Mouse (Mus musculus) C2C12 (cell line): Measurements from ENCODE around the gene Ivd. TPM values are rescaled to one million over a fixed set of nuclear protein-coding genes. Genes with fewer than 3 reads are reported as not detected.

Experiments
- H3K27me3 ChIP-seq: one replicate; pipeline ENCODE4 v1.6.1; 2011; ENCODE audit not compliant: control insufficient read depth, insufficient read depth, insufficient read length
- H3K36me3 ChIP-seq: one replicate; pipeline ENCODE4 v1.6.1; 2011; ENCODE audit not compliant: control insufficient read depth, insufficient read depth
- H3K4me3 ChIP-seq: one replicate; pipeline ENCODE4 v1.5.1; 2011; ENCODE audit warnings: mild to moderate bottlenecking, control low read depth; ENCODE audit not compliant: poor library complexity, insufficient read depth, severe bottlenecking
- H3K79me2 ChIP-seq: one replicate; pipeline ENCODE4 v1.6.1; 2011; ENCODE audit not compliant: control insufficient read depth, insufficient read depth
- H3K79me3 ChIP-seq: one replicate; pipeline ENCODE4 v1.6.1; 2011; ENCODE audit warnings: low read depth, control low read depth
- H3ac ChIP-seq: one replicate; pipeline ENCODE3; 2011; ENCODE audit warnings: low read depth; ENCODE audit not compliant: control insufficient read depth, insufficient read length
- CEBPB ChIP-seq: IDR thresholded peaks from one replicate; pipeline ENCODE4 v1.6.1; 2011; ENCODE audit warnings: low read depth, mild to moderate bottlenecking, control low read depth, moderate library complexity
- CTCF ChIP-seq: IDR thresholded peaks from one replicate; pipeline ENCODE4 v1.5.1; 2011; ENCODE audit not compliant: control insufficient read depth, insufficient read depth, insufficient read length
- FOSL1 ChIP-seq: IDR thresholded peaks from one replicate; pipeline ENCODE4 v1.8.0; 2011; ENCODE audit warnings: mild to moderate bottlenecking, low read length; ENCODE audit not compliant: poor library complexity, insufficient read depth, severe bottlenecking
- MAX ChIP-seq: IDR thresholded peaks from one replicate; pipeline ENCODE4 v1.6.1; 2011; ENCODE audit warnings: mild to moderate bottlenecking, control low read depth
- MYOD1 ChIP-seq: IDR thresholded peaks from one replicate; pipeline ENCODE4 v1.6.1; 2011; ENCODE audit warnings: low read depth; ENCODE audit not compliant: control insufficient read depth, insufficient read length
- MYOG ChIP-seq: IDR thresholded peaks from one replicate; pipeline ENCODE4 v1.6.1; 2011; ENCODE audit not compliant: control insufficient read depth, insufficient read length; ENCODE audit errors: extremely low read depth
- USF1 ChIP-seq: IDR thresholded peaks from one replicate; pipeline ENCODE4 v1.6.1; 2011; ENCODE audit warnings: low read depth, mild to moderate bottlenecking, control low read depth, moderate library complexity
- polyA plus RNA-seq: library from polyadenylated mRNA; unstranded; fragments of >200 nt; fragmentation: generic; extraction: Trizol; gene quantifications from one replicate; pipeline ENCODE4 v1.2.1, GENCODE M21; 2012; ENCODE audit warnings: missing spikeins

Ivd gene
- polyA plus RNA-seq, 1 experiment: 15.2 TPM

- peaks cover 19% of the 10 kb centered on the region for H3K79me2 ChIP-seq
- TF ChIP-seq MYOD1: no peak
- no peak for TF ChIP-seq USF1
- no peak for TF ChIP-seq CTCF
- no peak for TF ChIP-seq MAX
- no peak for TF ChIP-seq MYOG
- TF ChIP-seq CEBPB: no peak
- no peak for TF ChIP-seq FOSL1
- peak overlapping the region; percentile 66 for H3K4me3 ChIP-seq
- peak overlapping the region; percentile 88 for H3ac ChIP-seq
- no peaks in the 10 kb centered on the region for H3K27me3 ChIP-seq
- H3K79me3 ChIP-seq: peaks cover 10% of the 10 kb centered on the region
- peaks cover 9% of the 10 kb centered on the region for H3K36me3 ChIP-seq
Measured at GRCm38 (mm10) chr2:118926998-118927739, 65.4 kb downstream of the Ivd start.

Other genes starting within 250 kb of the Ivd start
- gene Pak6, start 198.7 kb upstream of the Ivd start, polyA plus RNA-seq: 0.13 TPM
- 0.02 TPM for gene Ankrd63, start 158.0 kb upstream of the Ivd start, polyA plus RNA-seq
- not detected for gene Plcb2, start 133.5 kb upstream of the Ivd start, polyA plus RNA-seq
- 10.3 TPM for gene Inafm2, start 116.2 kb upstream of the Ivd start, polyA plus RNA-seq
- 9.3 TPM for gene Ccdc9b, start 99.3 kb upstream of the Ivd start, polyA plus RNA-seq
- not detected for gene Phgr1, start 89.2 kb upstream of the Ivd start, polyA plus RNA-seq
- 0.05 TPM for gene Disp2, start 82.2 kb upstream of the Ivd start, polyA plus RNA-seq
- gene Knstrn, start 48.0 kb upstream of the Ivd start, polyA plus RNA-seq: 76.0 TPM
- gene Bahd1, start 38.4 kb downstream of the Ivd start, polyA plus RNA-seq: 8.6 TPM
- 21.3 TPM for gene Chst14, start 64.5 kb downstream of the Ivd start, polyA plus RNA-seq
- 9.3 TPM for gene Ccdc32, start 167.4 kb downstream of the Ivd start, polyA plus RNA-seq
- 4.2 TPM for gene Rpusd2, start 172.8 kb downstream of the Ivd start, polyA plus RNA-seq
- 3.2 TPM for gene Knl1, start 185.2 kb downstream of the Ivd start, polyA plus RNA-seq